13 mouse cellular contexts compared by ENCODE assay signal in the genomic region with DNA sequence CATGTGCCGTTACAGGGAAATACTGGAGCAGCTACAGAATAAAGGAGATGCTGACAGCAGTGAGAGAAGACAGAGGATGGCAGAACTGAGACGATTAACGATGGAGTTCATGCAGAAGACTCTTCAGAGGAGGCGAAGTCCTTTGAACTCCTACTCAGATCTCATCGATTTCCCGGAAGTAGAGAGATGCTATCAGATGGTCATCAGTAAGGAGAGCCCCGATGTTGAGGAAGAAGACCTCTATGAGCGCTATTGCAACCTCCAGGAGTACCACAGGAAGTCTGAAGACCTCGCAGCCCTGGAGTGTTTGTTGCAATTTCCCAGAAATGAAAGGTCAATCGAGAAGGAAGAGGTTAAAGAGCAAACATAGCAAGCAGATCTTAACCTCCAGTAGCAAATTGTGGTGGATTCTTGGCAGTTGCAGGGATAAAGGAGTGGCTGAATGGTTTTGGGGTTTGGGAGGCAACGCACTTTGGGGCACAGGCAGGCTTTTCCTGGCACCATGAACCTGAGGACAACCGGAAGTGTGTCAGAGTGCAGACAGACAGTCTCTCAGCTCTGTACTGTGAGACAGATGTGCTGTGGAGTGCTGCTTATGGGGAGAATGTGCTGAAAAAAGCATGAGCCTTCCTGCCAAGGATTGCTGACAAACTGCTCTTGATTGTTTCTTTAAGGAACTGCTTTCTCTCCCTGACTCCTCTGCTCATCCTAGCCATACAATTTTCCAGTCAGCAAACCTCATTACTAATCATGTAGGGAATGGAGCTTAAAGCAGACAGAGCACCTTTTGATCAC. TPM values are rescaled to one million over a fixed set of nuclear protein-coding genes. Genes with fewer than 3 reads are reported as not detected.
DNase-seq lines count a peak whose midpoint lies in the region; ATAC-seq and TF ChIP-seq lines count a peak whose summit lies in the region.
"Not testable (repeated sequence)": the region's sequence is repeated elsewhere in the genome, so short reads cannot be mapped to it uniquely, and the experiment has no call there.
"Had no signal": no experiment of that assay in that cellular context is flagged by ENCODE, and none has a peak within 500 bp of the region (broad histone marks: within the 10 kb centered on the region; RNA-seq: fewer than 3 reads in every experiment).

No protein-coding gene starts in this region.

- not testable (repeated sequence) for TF ChIP-seq EP300 in lung, postnatal 0 days (IDR thresholded peaks at IDR 0.05)

- DNase-seq in 3T3-L1 (ENCODE audit: low read depth, low spot score) (peak; percentile 59), adipocyte (ENCODE audit: low spot score) (peak; percentile 69)
- DNase-seq in forebrain, postnatal 0 days; hindbrain, postnatal 0 days (ENCODE audit: low spot score); liver, embryonic 13.5 days: not testable (repeated sequence)
- peak; percentile 35 for DNase-seq in lung, postnatal 0 days (ENCODE audit: low spot score)
- peak; percentile 62 for DNase-seq in naive thymus-derived CD4-positive, alpha-beta T cell, adult 2 months (ENCODE audit: low read depth)
- peak; percentile 18 for DNase-seq in thymus, postnatal 4 days

- H3K9me3 ChIP-seq in forebrain, postnatal 0 days (ENCODE audit: low read length); hindbrain, postnatal 0 days (ENCODE audit: low read length); liver, embryonic 13.5 days (replicated peaks); lung, postnatal 0 days (ENCODE audit: low read length): not testable (repeated sequence)

- H3K27ac ChIP-seq in forebrain, postnatal 0 days (ENCODE audit: low read depth, low read length); hindbrain, postnatal 0 days; liver, embryonic 13.5 days; lung, postnatal 0 days (ENCODE audit: low read length): not testable (repeated sequence)

- H3K4me3 ChIP-seq in forebrain, postnatal 0 days (ENCODE audit: low read depth, low read length); hindbrain, postnatal 0 days (ENCODE audit: low read length); liver, embryonic 13.5 days (replicated peaks); lung, postnatal 0 days (ENCODE audit: low read depth, low read length): not testable (repeated sequence)

- H3K4me1 ChIP-seq in forebrain, postnatal 0 days (ENCODE audit: insufficient read depth); hindbrain, postnatal 0 days (ENCODE audit: insufficient read depth, low read length); liver, embryonic 13.5 days (replicated peaks); lung, postnatal 0 days (ENCODE audit: insufficient read depth, low read depth, low read length): not testable (repeated sequence)

- not testable (repeated sequence) for H3K27me3 ChIP-seq in forebrain, postnatal 0 days (ENCODE audit: insufficient read depth, low read length); hindbrain, postnatal 0 days (ENCODE audit: insufficient read depth, low read length); liver, embryonic 13.5 days; lung, postnatal 0 days (replicated peaks; ENCODE audit: insufficient read depth, low read length)

- ATAC-seq in forebrain, postnatal 0 days, result peak; percentile 53
- ATAC-seq in hindbrain, postnatal 0 days, result peak; percentile 41; the same call in 1 of the 2 replicates
- ATAC-seq in liver, embryonic 13.5 days (ENCODE audit: low read depth), result peak; percentile 43; the same call in 1 of the 2 replicates
- ATAC-seq in lung, postnatal 0 days, result peak; percentile 48

- WGBS in forebrain, postnatal 0 days, result 82% methylated on average over 6 of the region's 12 CpGs
- 83% methylated on average over 6 of the region's 12 CpGs for WGBS in hindbrain, postnatal 0 days
- WGBS in liver, embryonic 13.5 days (ENCODE audit: insufficient replicate concordance), result 56% methylated on average over 8 of the region's 12 CpGs
- WGBS in lung, postnatal 0 days, result 49% methylated on average over 6 of the region's 12 CpGs

- not testable (repeated sequence) for H3K4me2 ChIP-seq in forebrain, postnatal 0 days (ENCODE audit: low read depth); hindbrain, postnatal 0 days (ENCODE audit: low read depth, low read length); liver, embryonic 13.5 days; lung, postnatal 0 days (replicated peaks; ENCODE audit: low read depth, low read length)

- not testable (repeated sequence) for H3K36me3 ChIP-seq in forebrain, postnatal 0 days (ENCODE audit: insufficient read depth); hindbrain, postnatal 0 days (ENCODE audit: insufficient read depth, low read length); liver, embryonic 13.5 days; lung, postnatal 0 days (ENCODE audit: insufficient read depth, low read length)

- not testable (repeated sequence) for TF ChIP-seq CTCF in forebrain, postnatal 0 days (IDR thresholded peaks at IDR 0.05; ENCODE audit: low read depth); hindbrain, postnatal 0 days (IDR thresholded peaks at IDR 0.05; ENCODE audit: low read depth); lung, postnatal 0 days (IDR thresholded peaks at IDR 0.05)

- not testable (repeated sequence) for H3K9ac ChIP-seq in forebrain, postnatal 0 days; hindbrain, postnatal 0 days (replicated peaks; ENCODE audit: low read length); liver, embryonic 13.5 days; lung, postnatal 0 days (replicated peaks; ENCODE audit: low read depth)

RNA-seq across cellular contexts. Expression of a gene that starts 4.8 kb away (rescaled TPM):
- 2.3 and 2.7 TPM in 2 replicates for total RNA-seq in forebrain, postnatal 0 days (2014; rRNA removed)
- 2.7 and 3.2 TPM in 2 replicates for polyA plus RNA-seq in forebrain, postnatal 0 days (2015; fragmentation: Nextera tagmentation; extraction: Ambion mirVana)
- total RNA-seq in hindbrain, postnatal 0 days (2014; rRNA removed), result 1.8 and 2.3 TPM in 2 replicates
- 3.1 and 3.6 TPM in 2 replicates for polyA plus RNA-seq in hindbrain, postnatal 0 days (2015; fragmentation: Nextera tagmentation; extraction: Ambion mirVana)
- polyA plus RNA-seq in liver, embryonic 13.5 days (2015; fragmentation: Nextera tagmentation; extraction: Ambion mirVana), result 1.7 and 2.0 TPM in 2 replicates
- polyA plus RNA-seq in lung, postnatal 0 days (2015; fragmentation: Nextera tagmentation; extraction: Ambion mirVana), result 7.1 and 9.6 TPM in 2 replicates

RNA-seq across cellular contexts. Expression of a gene that starts 13.7 kb away (rescaled TPM):
- total RNA-seq in forebrain, postnatal 0 days (2014; rRNA removed), result 1.8 and 2.5 TPM in 2 replicates
- polyA plus RNA-seq in forebrain, postnatal 0 days (2015; fragmentation: Nextera tagmentation; extraction: Ambion mirVana), result 1.4 and 1.6 TPM in 2 replicates
- total RNA-seq in hindbrain, postnatal 0 days (2014; rRNA removed), result 0.86 and 1.5 TPM in 2 replicates
- polyA plus RNA-seq in hindbrain, postnatal 0 days (2015; fragmentation: Nextera tagmentation; extraction: Ambion mirVana), result 1.3 and 1.4 TPM in 2 replicates
- 0.17 and 0.19 TPM in 2 replicates for polyA plus RNA-seq in liver, embryonic 13.5 days (2015; fragmentation: Nextera tagmentation; extraction: Ambion mirVana)
- 0.90 and 1.1 TPM in 2 replicates for polyA plus RNA-seq in lung, postnatal 0 days (2015; fragmentation: Nextera tagmentation; extraction: Ambion mirVana)
- total RNA-seq: gastrocnemius, adult 18-20 months had no signal
- polyA plus RNA-seq: embryonic facial prominence, embryonic 11.5 days; midbrain, embryonic 10.5 days; stomach, embryonic 14.5 days had no signal

RNA-seq across cellular contexts. Expression of a gene that starts 19.7 kb away (rescaled TPM):
- 0.15 and 0.19 TPM in 2 replicates for total RNA-seq in forebrain, postnatal 0 days (2014; rRNA removed)
- polyA plus RNA-seq in forebrain, postnatal 0 days (2015; fragmentation: Nextera tagmentation; extraction: Ambion mirVana), result 0.45 and 0.79 TPM in 2 replicates
- 0.21 and 0.43 TPM in 2 replicates for total RNA-seq in hindbrain, postnatal 0 days (2014; rRNA removed)
- polyA plus RNA-seq in hindbrain, postnatal 0 days (2015; fragmentation: Nextera tagmentation; extraction: Ambion mirVana), result 0.98 and 0.99 TPM in 2 replicates
- polyA plus RNA-seq in liver, embryonic 13.5 days (2015; fragmentation: Nextera tagmentation; extraction: Ambion mirVana), result 0.38 and 0.58 TPM in 2 replicates
- polyA plus RNA-seq in lung, postnatal 0 days (2015; fragmentation: Nextera tagmentation; extraction: Ambion mirVana), result 2.0 and 2.3 TPM in 2 replicates
- polyA plus RNA-seq: embryonic facial prominence, embryonic 11.5 days; hindbrain, embryonic 12.5 days; midbrain, embryonic 10.5 days; stomach, embryonic 14.5 days had no signal

RNA-seq across cellular contexts. Expression of a gene that starts 37.6 kb away (rescaled TPM):
- total RNA-seq in forebrain, postnatal 0 days (2014; rRNA removed), result 11.1 and 11.9 TPM in 2 replicates
- 6.3 and 8.0 TPM in 2 replicates for polyA plus RNA-seq in forebrain, postnatal 0 days (2015; fragmentation: Nextera tagmentation; extraction: Ambion mirVana)
- total RNA-seq in hindbrain, postnatal 0 days (2014; rRNA removed), result 4.5 and 8.3 TPM in 2 replicates
- 5.6 and 5.8 TPM in 2 replicates for polyA plus RNA-seq in hindbrain, postnatal 0 days (2015; fragmentation: Nextera tagmentation; extraction: Ambion mirVana)
- polyA plus RNA-seq in liver, embryonic 13.5 days (2015; fragmentation: Nextera tagmentation; extraction: Ambion mirVana), result 3.0 and 3.8 TPM in 2 replicates
- polyA plus RNA-seq in lung, postnatal 0 days (2015; fragmentation: Nextera tagmentation; extraction: Ambion mirVana), result 9.1 and 10.7 TPM in 2 replicates

RNA-seq across cellular contexts. Expression of a gene that starts 52.4 kb away (rescaled TPM):
- 0.52 and 0.69 TPM in 2 replicates for total RNA-seq in forebrain, postnatal 0 days (2014; rRNA removed)
- polyA plus RNA-seq in forebrain, postnatal 0 days (2015; fragmentation: Nextera tagmentation; extraction: Ambion mirVana), result 0.16 and 0.18 TPM in 2 replicates
- total RNA-seq in hindbrain, postnatal 0 days (2014; rRNA removed), result 0.37 and 1.2 TPM in 2 replicates
- polyA plus RNA-seq in hindbrain, postnatal 0 days (2015; fragmentation: Nextera tagmentation; extraction: Ambion mirVana), result 0.16 and 0.26 TPM in 2 replicates
- 0.02 and 0.03 TPM in 2 replicates for polyA plus RNA-seq in liver, embryonic 13.5 days (2015; fragmentation: Nextera tagmentation; extraction: Ambion mirVana)
- polyA plus RNA-seq in lung, postnatal 0 days (2015; fragmentation: Nextera tagmentation; extraction: Ambion mirVana), result 0.46 and 0.54 TPM in 2 replicates
- total RNA-seq: gastrocnemius, adult 18-20 months had no signal
- polyA plus RNA-seq: stomach, embryonic 14.5 days had no signal
